Mouse (Mus musculus): ENCODE measurements around the gene Ergic2.
"Not testable (repeated sequence)": the region's sequence is repeated elsewhere in the genome, so short reads cannot be mapped to it uniquely, and the experiment has no call there.

Gene Ergic2

GRCm38 (mm10) chr6:148214765-148215164 is 2.6 kb upstream of the Ergic2 start:
- DNase-seq (ENCODE audit: extremely low read depth, low read depth): peak; percentile 56

- DNase-seq (ENCODE audit: extremely low read depth, low read depth): no peak
Measured at GRCm38 (mm10) chr6:148211391-148211876, 740 bp downstream of the Ergic2 start.

GRCm38 (mm10) chr6:148207522-148207921 is 4.7 kb downstream of the Ergic2 start:
- no peak for DNase-seq (ENCODE audit: extremely low read depth, low read depth)

- DNase-seq (ENCODE audit: extremely low read depth, low read depth): no peak
Measured at GRCm38 (mm10) chr6:148205134-148205533, 7.0 kb downstream of the Ergic2 start.

GRCm38 (mm10) chr6:148199729-148200128 is 12.4 kb downstream of the Ergic2 start:
- no peak for DNase-seq (ENCODE audit: extremely low read depth, low read depth)

- no peak for DNase-seq (ENCODE audit: extremely low read depth, low read depth)
Measured at GRCm38 (mm10) chr6:148199177-148199576, 13.0 kb downstream of the Ergic2 start.

GRCm38 (mm10) chr6:148193972-148194701 is 18.0 kb downstream of the Ergic2 start:
- DNase-seq (ENCODE audit: extremely low read depth, low read depth): no peak

- DNase-seq (ENCODE audit: extremely low read depth, low read depth): no peak
Measured at GRCm38 (mm10) chr6:148185694-148186093, 26.5 kb downstream of the Ergic2 start.

GRCm38 (mm10) chr6:148172904-148173303 is 39.3 kb downstream of the Ergic2 start:
- peak; percentile 14 for DNase-seq (ENCODE audit: extremely low read depth, low read depth)

GRCm38 (mm10) chr6:148152305-148152704 is 59.9 kb downstream of the Ergic2 start:
- not testable (repeated sequence) for DNase-seq (ENCODE audit: extremely low read depth, low read depth)

GRCm38 (mm10) chr6:148142421-148142820 is 69.8 kb downstream of the Ergic2 start:
- no peak for DNase-seq (ENCODE audit: extremely low read depth, low read depth)

GRCm38 (mm10) chr6:148141874-148142273 is 70.3 kb downstream of the Ergic2 start:
- no peak for DNase-seq (ENCODE audit: extremely low read depth, low read depth)

- DNase-seq (ENCODE audit: extremely low read depth, low read depth): no peak
Measured at GRCm38 (mm10) chr6:148139288-148139995, 72.7 kb downstream of the Ergic2 start.

- DNase-seq (ENCODE audit: extremely low read depth, low read depth): peak; percentile 65
Measured at GRCm38 (mm10) chr6:148135769-148136382, 76.3 kb downstream of the Ergic2 start.

GRCm38 (mm10) chr6:148133536-148133935 is 78.6 kb downstream of the Ergic2 start:
- DNase-seq (ENCODE audit: extremely low read depth, low read depth): no peak

- DNase-seq (ENCODE audit: extremely low read depth, low read depth): no peak
Measured at GRCm38 (mm10) chr6:148132314-148132713, 79.9 kb downstream of the Ergic2 start.
